Mouse (Mus musculus) bone marrow, adult 2 months (tissue): ENCODE data around the gene Vps37b.

ENCODE experiments used
- CTCF ChIP-seq: fragments of 200-500 bp; IDR thresholded peaks from 2 replicates; pipeline ENCODE4 v1.5.1; 2011; ENCODE audit warnings: low read length, control low read depth; ENCODE audit not compliant: control insufficient read depth, insufficient read depth
- POLR2A ChIP-seq: fragments of 200-500 bp; IDR thresholded peaks from 2 replicates; pipeline ENCODE4 v1.6.1; 2011; ENCODE audit warnings: low read depth, mild to moderate bottlenecking, control low read depth, low read length, borderline replicate concordance; ENCODE audit not compliant: control insufficient read depth

GRCm38 (mm10) chr5:124000824-124001223 lies 31.2 kb downstream of the Vps37b start:
- TF ChIP-seq POLR2A (no peak), CTCF (peak; percentile 98)
